Mouse (Mus musculus): ENCODE results near the gene Acin1.

GRCm38 (mm10) chr14:54728823-54729653, 42.3 kb upstream of the Acin1 start:
- TF ChIP-seq CTCF (IDR thresholded peaks at IDR 0.05; ENCODE audit: low read depth, low read length), result no peak
- TF ChIP-seq POLR2A (IDR thresholded peaks at IDR 0.05; ENCODE audit: extremely low read depth, insufficient read depth, low read length), result no peak
